Mouse (Mus musculus) ES-Bruce4 (cell line): ENCODE data around the gene Sox6. TPM values are rescaled to one million over a fixed set of nuclear protein-coding genes. Genes with fewer than 3 reads are reported as not detected.

ENCODE experiments used
- H3K27ac ChIP-seq: 2 replicates; pipeline ENCODE4 v1.5.1; 2012; ENCODE audit warnings: low read length, inconsistent platforms; ENCODE audit not compliant: insufficient read depth
- H3K27me3 ChIP-seq: 2 replicates; pipeline ENCODE4 v1.6.1; 2012; ENCODE audit warnings: mild to moderate bottlenecking, low read length, inconsistent platforms; ENCODE audit not compliant: control insufficient read depth, poor library complexity, insufficient read depth, severe bottlenecking
- H3K36me3 ChIP-seq: 2 replicates; pipeline ENCODE4 v1.6.1; 2012; ENCODE audit warnings: inconsistent platforms, mild to moderate bottlenecking, low read length, moderate library complexity; ENCODE audit not compliant: control insufficient read depth, poor library complexity, insufficient read depth, severe bottlenecking
- H3K4me1 ChIP-seq: one replicate; pipeline ENCODE4 v1.8.1; 2011; ENCODE audit warnings: low read length; ENCODE audit not compliant: control insufficient read depth, insufficient read depth
- H3K4me3 ChIP-seq: 2 replicates; pipeline ENCODE4 v1.5.1; 2011; ENCODE audit warnings: low read depth, mild to moderate bottlenecking, low read length
- H3K9ac ChIP-seq: 2 replicates; pipeline ENCODE4 v1.6.1; 2012; ENCODE audit warnings: low read depth, mild to moderate bottlenecking, inconsistent platforms; ENCODE audit not compliant: poor library complexity, severe bottlenecking
- H3K9me3 ChIP-seq: replicated peaks from 2 replicates; pipeline ENCODE4 v1.6.1; 2012; ENCODE audit warnings: mild to moderate bottlenecking, low read length, inconsistent platforms; ENCODE audit not compliant: control insufficient read depth, poor library complexity, insufficient read depth, severe bottlenecking
- CTCF ChIP-seq: IDR thresholded peaks from one replicate; pipeline ENCODE4 v1.8.1; 2011; ENCODE audit warnings: low read depth, low read length
- EP300 ChIP-seq: IDR thresholded peaks from 2 replicates; pipeline ENCODE4 v1.6.1; 2011; ENCODE audit warnings: low read depth, low read length; ENCODE audit not compliant: insufficient read depth
- POLR2A ChIP-seq: IDR thresholded peaks from one replicate; pipeline ENCODE4 v1.8.1; 2011; ENCODE audit warnings: low read length; ENCODE audit not compliant: insufficient read depth
- polyA plus RNA-seq: library from polyadenylated mRNA; stranded (reverse); fragments of >200 nt; gene quantifications from 2 replicates; pipeline ENCODE4 v1.2.4, GENCODE M21; 2011; ENCODE audit warnings: low read depth; ENCODE audit not compliant: missing spikeins, insufficient read depth, insufficient read length

Sox6 gene
- polyA plus RNA-seq, 1 experiment = 0.88 TPM

GRCm38 (mm10) chr7:116002726-116003125 is 35.9 kb downstream of the Sox6 start:
- H3K27me3 ChIP-seq = no peaks in the 10 kb centered on the region; the same call in 1 of the 2 replicates
- TF ChIP-seq EP300 (no peak), CTCF (no peak)
- no peaks in the 10 kb centered on the region for H3K4me1 ChIP-seq
- no peak overlapping the region for H3K27ac ChIP-seq
- H3K9ac ChIP-seq = no peak overlapping the region
- no peaks in the 10 kb centered on the region for H3K36me3 ChIP-seq
- H3K4me3 ChIP-seq = no peak overlapping the region
- H3K9me3 ChIP-seq = no peaks in the 10 kb centered on the region

- H3K4me3 ChIP-seq = no peak overlapping the region
- H3K4me1 ChIP-seq = no peaks in the 10 kb centered on the region
- no peaks in the 10 kb centered on the region for H3K36me3 ChIP-seq
- no peak overlapping the region for H3K9ac ChIP-seq
- no peaks in the 10 kb centered on the region for H3K9me3 ChIP-seq
- TF ChIP-seq POLR2A = no peak
- no peak for TF ChIP-seq EP300
- no peak for TF ChIP-seq CTCF
- no peaks in the 10 kb centered on the region for H3K27me3 ChIP-seq
- no peak overlapping the region for H3K27ac ChIP-seq
These were observed 50.4 kb downstream of the Sox6 start for GRCm38 (mm10) chr7:115988109-115988779.

- Histone ChIP-seq H3K27ac (no peak overlapping the region), H3K9ac (no peak overlapping the region), H3K4me3 (no peak overlapping the region), H3K9me3 (no peaks in the 10 kb centered on the region), H3K36me3 (no peaks in the 10 kb centered on the region), H3K4me1 (no peaks in the 10 kb centered on the region), H3K27me3 (no peaks in the 10 kb centered on the region)
- no peak for TF ChIP-seq EP300
These were observed 52.9 kb downstream of the Sox6 start for GRCm38 (mm10) chr7:115985716-115986115.

- Histone ChIP-seq H3K4me3 (no peak overlapping the region), H3K9me3 (no peaks in the 10 kb centered on the region), H3K36me3 (no peaks in the 10 kb centered on the region), H3K27me3 (no peaks in the 10 kb centered on the region), H3K27ac (no peak overlapping the region), H3K9ac (no peak overlapping the region), H3K4me1 (no peaks in the 10 kb centered on the region)
- no peak for TF ChIP-seq CTCF
- no peak for TF ChIP-seq POLR2A
- no peak for TF ChIP-seq EP300
These were observed 54.5 kb downstream of the Sox6 start for GRCm38 (mm10) chr7:115984076-115984475.

- H3K9me3 ChIP-seq = no peaks in the 10 kb centered on the region
- H3K36me3 ChIP-seq = no peaks in the 10 kb centered on the region
- no peaks in the 10 kb centered on the region for H3K4me1 ChIP-seq
- TF ChIP-seq EP300 (no peak), POLR2A (no peak), CTCF (no peak)
- no peak overlapping the region for H3K9ac ChIP-seq
- H3K27me3 ChIP-seq = no peaks in the 10 kb centered on the region
- no peak overlapping the region for H3K4me3 ChIP-seq
- no peak overlapping the region for H3K27ac ChIP-seq
These were observed 58.6 kb downstream of the Sox6 start for GRCm38 (mm10) chr7:115979813-115980512.

GRCm38 (mm10) chr7:115974518-115974917 is 64.1 kb downstream of the Sox6 start:
- TF ChIP-seq CTCF (no peak), POLR2A (no peak), EP300 (no peak)
- Histone ChIP-seq H3K9me3 (no peaks in the 10 kb centered on the region), H3K27ac (no peak overlapping the region), H3K4me3 (no peak overlapping the region), H3K36me3 (no peaks in the 10 kb centered on the region), H3K27me3 (no peaks in the 10 kb centered on the region), H3K9ac (no peak overlapping the region), H3K4me1 (no peaks in the 10 kb centered on the region)
